Mouse (Mus musculus) embryonic facial prominence, embryonic 11.5 days (tissue): ENCODE results near the gene Srl. TPM values are rescaled to one million over a fixed set of nuclear protein-coding genes. Genes with fewer than 3 reads are reported as not detected.
A peak's percentile ranks its signal among the peaks of the same experiment; 100 is the strongest.

Experiments used
- ATAC-seq: fragments of 200-750 bp; cut with Nextera tagmentation; replicated peaks from 2 replicates; pipeline ENCODE4 v1.8.0; 2017; ENCODE audit warnings: low read depth; ENCODE audit not compliant: insufficient number of reproducible peaks, low FRiP score, low TSS enrichment
- DNase-seq: peaks from one replicate; pipeline ENCODE4 v3.0.0-alpha.2; 2015; ENCODE audit warnings: low spot score
- H3K27ac ChIP-seq: fragments of 300-500 bp; sonication (generic); replicated peaks from 2 replicates; pipeline ENCODE4 v1.5.1; 2014; ENCODE audit warnings: mild to moderate bottlenecking, low read depth, low read length, control low read depth
- H3K27me3 ChIP-seq: fragments of 300-500 bp; sonication (generic); 2 replicates; pipeline ENCODE4 v1.6.1; 2014; ENCODE audit warnings: mild to moderate bottlenecking, low read length, moderate library complexity, mixed read lengths; ENCODE audit not compliant: control insufficient read depth, insufficient read depth
- H3K36me3 ChIP-seq: fragments of 300-500 bp; sonication (generic); replicated peaks from 2 replicates; pipeline ENCODE4 v1.6.1; 2014; ENCODE audit warnings: low read depth, mild to moderate bottlenecking, low read length, moderate library complexity, mixed read lengths; ENCODE audit not compliant: control insufficient read depth, insufficient read depth
- H3K4me1 ChIP-seq: fragments of 300-500 bp; sonication (generic); 2 replicates; pipeline ENCODE4 v1.6.1; 2014; ENCODE audit warnings: low read length, mixed read lengths; ENCODE audit not compliant: control insufficient read depth, insufficient read depth
- H3K4me2 ChIP-seq: fragments of 300-500 bp; sonication (generic); 2 replicates; pipeline ENCODE4 v1.6.1; 2014; ENCODE audit warnings: low read depth, mild to moderate bottlenecking, control low read depth, low read length, moderate library complexity
- H3K4me3 ChIP-seq: fragments of 300-500 bp; sonication (generic); 2 replicates; pipeline ENCODE4 v1.5.1; 2014; ENCODE audit warnings: low read depth, low read length, control low read depth
- H3K9ac ChIP-seq: fragments of 300-500 bp; sonication (generic); replicated peaks from 2 replicates; pipeline ENCODE4 v1.6.1; 2014; ENCODE audit warnings: mild to moderate bottlenecking, control low read depth, low read length
- H3K9me3 ChIP-seq: fragments of 300-500 bp; sonication (generic); replicated peaks from 2 replicates; pipeline ENCODE4 v1.6.1; 2016; ENCODE audit warnings: mild to moderate bottlenecking, low read length, inconsistent platforms, mixed read lengths; ENCODE audit not compliant: control insufficient read depth
- WGBS: fragments of 180-500 bp; shearing (Covaris S2); extraction: QIAGEN DNeasy Blood & Tissue Kit; methylation state at CpG from one replicate; pipeline ENCODE4 v1.1.7; 2014; 5-methylcytosine and 5-hydroxymethylcytosine counted together
- polyA plus RNA-seq: library from polyadenylated mRNA; unstranded; fragments of >200 nt; fragmentation: Nextera tagmentation; extraction: Ambion mirVana; gene quantifications from 2 replicates; pipeline ENCODE4 v1.2.1, GENCODE M21; 2014

The Srl gene
- polyA plus RNA-seq, 1 experiment from 2014 or later, result 32.7 TPM

DNA sequence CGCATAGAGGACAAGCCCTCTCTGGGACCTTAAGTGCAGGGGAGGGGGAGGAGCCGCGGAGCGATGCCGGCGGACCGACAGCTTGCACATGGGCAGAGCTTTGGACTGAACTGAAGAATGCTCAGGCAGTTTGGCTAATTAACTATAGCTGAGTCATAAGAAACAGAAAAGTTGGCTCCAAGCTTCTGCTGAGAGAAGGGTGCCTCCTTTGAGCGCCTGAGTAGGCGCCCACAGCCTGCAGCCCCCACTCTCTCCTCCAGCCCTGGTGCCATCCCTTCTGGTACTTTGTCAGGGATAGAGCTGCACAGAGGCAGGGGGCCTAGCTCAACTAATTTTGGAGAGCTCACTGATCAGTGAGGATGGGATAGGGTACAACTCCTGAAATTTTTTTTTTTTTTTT, 93.4 kb downstream of the Srl start:
- ATAC-seq, result no peak
- 52% methylated on average over 9 of the region's 9 CpGs for WGBS
- no peaks in the 10 kb centered on the region for H3K4me1 ChIP-seq

DNA sequence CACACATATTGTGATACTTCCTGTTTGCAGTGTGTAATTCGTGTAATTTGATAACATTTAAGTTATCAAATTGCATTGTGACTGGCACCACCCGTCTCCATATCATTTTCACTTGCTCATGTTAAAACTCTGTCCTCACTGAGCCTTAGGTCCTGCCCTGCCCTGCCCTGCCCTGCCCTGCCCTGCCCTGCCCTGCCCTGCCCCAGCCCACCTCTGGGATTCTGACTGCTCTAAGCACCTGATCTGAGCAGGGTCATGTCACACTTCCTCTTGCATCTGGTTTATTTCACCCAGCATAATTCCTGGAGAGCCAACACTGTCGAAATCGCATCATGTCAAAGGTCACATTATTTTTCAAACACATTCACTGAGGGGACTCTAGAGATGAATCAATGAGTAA, 95.2 kb downstream of the Srl start:
- no peaks in the 10 kb centered on the region for H3K9me3 ChIP-seq
- no peak for ATAC-seq
- H3K4me2 ChIP-seq, result no peak overlapping the region
- 45% methylated on average over 4 of the region's 4 CpGs for WGBS
- no peaks in the 10 kb centered on the region for H3K36me3 ChIP-seq
- no peaks in the 10 kb centered on the region for H3K27me3 ChIP-seq
- H3K27ac ChIP-seq, result no peak overlapping the region
- H3K4me3 ChIP-seq, result no peak overlapping the region
- no peak overlapping the region for H3K9ac ChIP-seq
- no peaks in the 10 kb centered on the region for H3K4me1 ChIP-seq
- DNase-seq, result no peak

More for the DNA sequence above, 93.4 kb downstream of the Srl start:
- DNase-seq, result peak; percentile 11
- H3K9ac ChIP-seq, result no peak overlapping the region
- no peak overlapping the region for H3K4me3 ChIP-seq
- no peaks in the 10 kb centered on the region for H3K9me3 ChIP-seq
- H3K27me3 ChIP-seq, result no peaks in the 10 kb centered on the region
- no peaks in the 10 kb centered on the region for H3K36me3 ChIP-seq
- no peak overlapping the region for H3K4me2 ChIP-seq
- H3K27ac ChIP-seq, result no peak overlapping the region

- Histone ChIP-seq H3K4me2 (no peak overlapping the region), H3K36me3 (no peaks in the 10 kb centered on the region), H3K27me3 (no peaks in the 10 kb centered on the region), H3K4me3 (no peak overlapping the region), H3K9me3 (no peaks in the 10 kb centered on the region), H3K4me1 (no peaks in the 10 kb centered on the region), H3K27ac (no peak overlapping the region), H3K9ac (no peak overlapping the region)
- ATAC-seq (no peak), DNase-seq (no peak)
- 70% methylated on average over 1 of the region's 1 CpGs for WGBS
Observed at GRCm38 (mm10) chr16:4444378-4444777, 97.2 kb downstream of the Srl start.

DNA sequence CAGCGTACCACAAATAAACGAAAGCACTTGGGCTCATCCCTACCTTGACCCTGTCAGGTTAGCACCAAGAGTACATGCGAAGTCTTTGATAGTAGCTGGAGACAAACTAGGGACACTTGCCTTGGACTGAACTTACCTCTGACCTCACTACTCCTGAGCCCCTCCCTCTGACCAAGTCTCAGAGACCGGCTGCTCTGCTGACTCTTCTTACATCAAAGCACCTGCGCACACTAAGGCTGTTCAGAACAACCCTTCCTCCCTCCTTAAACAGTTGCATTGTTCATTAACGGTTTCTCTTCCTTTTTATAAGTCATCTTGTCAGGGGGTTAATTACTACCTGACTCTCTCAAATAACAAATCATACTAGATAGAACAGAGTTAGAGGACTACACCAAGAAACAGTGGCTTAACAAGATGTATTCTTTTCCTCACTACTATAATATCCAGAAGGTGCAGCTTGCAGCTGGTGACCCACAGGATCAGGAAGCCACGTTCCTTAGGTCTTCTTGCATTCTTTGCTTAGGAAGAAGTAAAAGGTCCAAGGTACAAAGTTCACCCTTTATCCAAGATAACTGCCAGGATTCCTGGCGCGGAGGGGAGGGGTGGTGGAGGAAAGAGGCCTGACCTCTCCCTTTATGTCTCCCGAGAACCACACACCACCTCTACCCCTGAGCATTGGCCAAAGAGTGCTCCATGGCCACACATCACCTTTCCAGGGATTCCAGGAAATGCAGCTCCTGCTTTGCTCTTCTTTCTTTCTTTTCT, 102.1 kb downstream of the Srl start:
- Histone ChIP-seq H3K4me2 (no peak overlapping the region), H3K9ac (no peak overlapping the region), H3K4me1 (no peaks in the 10 kb centered on the region), H3K27ac (no peak overlapping the region), H3K36me3 (no peaks in the 10 kb centered on the region), H3K9me3 (no peaks in the 10 kb centered on the region), H3K4me3 (no peak overlapping the region), H3K27me3 (no peaks in the 10 kb centered on the region)
- no peak for ATAC-seq
- WGBS, result 74% methylated on average over 10 of the region's 10 CpGs
- DNase-seq, result no peak

DNA sequence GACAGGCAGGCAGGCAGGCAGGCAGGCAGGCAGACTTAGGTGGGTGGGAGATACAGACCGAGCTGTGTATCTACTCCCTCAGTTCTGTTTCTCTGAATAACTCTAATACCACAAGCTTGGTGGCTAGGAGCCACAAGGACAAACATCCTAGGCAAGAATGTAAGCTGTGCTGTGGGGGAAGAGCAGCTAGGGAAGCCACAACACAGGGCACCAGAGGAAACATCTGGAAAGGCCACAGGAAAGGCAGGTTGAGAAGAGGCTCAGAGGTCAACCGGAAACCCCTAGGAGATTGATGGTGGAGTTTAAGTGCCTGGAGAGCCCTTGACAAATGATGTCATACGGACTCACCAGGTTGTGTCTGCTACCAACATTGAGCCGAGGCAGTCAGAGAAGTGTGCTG, 104.9 kb downstream of the Srl start:
- no peak for ATAC-seq
- no peaks in the 10 kb centered on the region for H3K27me3 ChIP-seq
- no peaks in the 10 kb centered on the region for H3K4me1 ChIP-seq
- H3K4me2 ChIP-seq, result no peak overlapping the region
- DNase-seq, result no peak
- no peaks in the 10 kb centered on the region for H3K9me3 ChIP-seq
- H3K36me3 ChIP-seq, result no peaks in the 10 kb centered on the region
- no peak overlapping the region for H3K4me3 ChIP-seq
- H3K9ac ChIP-seq, result no peak overlapping the region
- WGBS, result 76% methylated on average over 4 of the region's 4 CpGs
- no peak overlapping the region for H3K27ac ChIP-seq

- WGBS, result 89% methylated on average over 2 of the region's 2 CpGs
- Histone ChIP-seq H3K27ac (no peak overlapping the region), H3K4me2 (no peak overlapping the region), H3K4me3 (no peak overlapping the region), H3K9ac (no peak overlapping the region), H3K27me3 (no peaks in the 10 kb centered on the region), H3K36me3 (no peaks in the 10 kb centered on the region), H3K9me3 (no peaks in the 10 kb centered on the region), H3K4me1 (no peaks in the 10 kb centered on the region)
- ATAC-seq (no peak), DNase-seq (no peak)
Observed at GRCm38 (mm10) chr16:4435371-4435770, 106.2 kb downstream of the Srl start.

DNA sequence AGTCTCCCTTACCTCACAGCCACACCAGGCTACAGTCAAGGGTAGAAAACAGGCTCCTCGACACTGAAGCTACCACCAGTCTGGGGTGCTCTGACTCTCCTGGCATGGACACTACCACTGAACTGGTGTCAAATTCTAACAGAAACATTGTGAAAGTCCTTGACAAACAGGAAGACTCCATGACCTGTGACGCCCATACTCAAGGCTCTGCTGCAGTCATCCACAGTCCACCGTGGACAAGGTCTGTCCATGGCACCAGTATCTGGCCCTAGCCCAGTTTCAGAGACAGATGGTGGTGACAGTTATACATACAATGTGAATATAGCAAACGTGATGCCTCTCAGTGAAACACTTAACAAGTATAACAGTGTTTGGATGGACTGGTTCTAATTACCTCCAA, 109.8 kb downstream of the Srl start:
- H3K4me3 ChIP-seq, result no peak overlapping the region
- no peak overlapping the region for H3K4me2 ChIP-seq
- H3K36me3 ChIP-seq, result no peaks in the 10 kb centered on the region
- H3K9me3 ChIP-seq, result no peaks in the 10 kb centered on the region
- 66% methylated on average over 4 of the region's 4 CpGs for WGBS
- no peak for DNase-seq
- no peaks in the 10 kb centered on the region for H3K4me1 ChIP-seq
- no peak overlapping the region for H3K27ac ChIP-seq
- H3K9ac ChIP-seq, result no peak overlapping the region
- no peaks in the 10 kb centered on the region for H3K27me3 ChIP-seq
- no peak for ATAC-seq

DNA sequence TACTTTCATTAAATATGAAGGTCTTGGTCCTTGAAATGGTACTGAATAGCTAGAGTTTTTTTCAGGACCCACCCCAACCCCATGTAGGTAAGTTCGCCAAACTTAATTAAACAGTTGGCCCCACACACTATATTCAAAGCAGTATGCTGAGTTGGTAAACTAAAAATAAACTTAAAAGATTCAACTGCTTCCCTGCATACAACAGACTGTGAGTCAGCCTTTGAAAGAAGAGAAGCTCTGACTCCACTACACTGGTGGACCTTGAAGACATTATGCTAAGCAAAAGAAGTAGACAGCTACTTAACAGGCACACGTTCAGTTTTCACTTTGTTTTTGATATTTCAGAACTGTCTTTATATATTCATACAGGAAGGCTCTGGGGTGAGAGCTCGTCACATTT, 110.6 kb downstream of the Srl start:
- Histone ChIP-seq H3K4me3 (no peak overlapping the region), H3K9ac (no peak overlapping the region), H3K27me3 (no peaks in the 10 kb centered on the region), H3K36me3 (no peaks in the 10 kb centered on the region), H3K4me2 (no peak overlapping the region), H3K4me1 (no peaks in the 10 kb centered on the region), H3K27ac (no peak overlapping the region), H3K9me3 (no peaks in the 10 kb centered on the region)
- 85% methylated on average over 3 of the region's 3 CpGs for WGBS
- no peak for DNase-seq
- ATAC-seq, result no peak
